Comparison of ENCODE assay signal across 8 mouse cellular contexts in genomic region chr11:95144946-95145483, GRCm38 (mm10). TPM values are rescaled to one million over a fixed set of nuclear protein-coding genes. Genes with fewer than 3 reads are reported as not detected.
DNase-seq lines count a peak whose midpoint lies in the region; ATAC-seq and TF ChIP-seq lines count a peak whose summit lies in the region.

No protein-coding gene starts in this region.

- WGBS in heart, postnatal 0 days = under 1% methylated on average over 34 of the region's 34 CpGs
- under 1% methylated on average over 34 of the region's 34 CpGs for WGBS in liver, embryonic 16.5 days (ENCODE audit: insufficient replicate concordance)

- intact Hi-C loops in gastrocnemius, adult 2 months (cut with DNase I) = no loop called here
- intact Hi-C loops in gastrocnemius, postnatal 14 days (cut with DNase I; ENCODE audit: low total_unique reads) = no loop called here

- DNase-seq in gastrocnemius, adult 2 months = no peak
- no peak for DNase-seq in gastrocnemius, adult 8-10 months (ENCODE audit: low spot score in 2 of 2)
- DNase-seq in heart, postnatal 0 days (ENCODE audit: low spot score) = no peak
- DNase-seq in frontal cortex, adult 2 months (ENCODE audit: extremely low spot score in 1 of 2, low spot score in 1 of 2) = no peak
- no peak for DNase-seq in gastrocnemius, postnatal 14 days

- H3K36me3 ChIP-seq in E14TG2a.4 (ENCODE audit: insufficient read depth, low read length) = no peaks in the 10 kb centered on the region
- no peaks in the 10 kb centered on the region for H3K36me3 ChIP-seq in heart, postnatal 0 days (replicated peaks; ENCODE audit: control insufficient read depth, insufficient read depth, low read length)
- H3K36me3 ChIP-seq in liver, embryonic 16.5 days (ENCODE audit: control insufficient read depth, insufficient read depth) = no peaks in the 10 kb centered on the region

- no peak overlapping the region for H3K27ac ChIP-seq in gastrocnemius, adult 2 months
- no peak overlapping the region for H3K27ac ChIP-seq in heart, postnatal 0 days (ENCODE audit: low read depth)
- H3K27ac ChIP-seq in liver, embryonic 16.5 days (ENCODE audit: low read length) = no peak overlapping the region

- no peak for ATAC-seq in heart, postnatal 0 days (ENCODE audit: insufficient read depth, low read depth)
- no peak for ATAC-seq in liver, embryonic 16.5 days (ENCODE audit: low read depth)
- ATAC-seq in monocyte, adult 5-6 weeks (replicated peaks; ENCODE audit: insufficient number of reproducible peaks, low FRiP score, low TSS enrichment, poor library complexity, severe bottlenecking) = no peak

- peaks cover 100% of the 10 kb centered on the region for H3K27me3 ChIP-seq in E14TG2a.4 (ENCODE audit: insufficient read depth, low read length)
- H3K27me3 ChIP-seq in heart, postnatal 0 days (ENCODE audit: control insufficient read depth, insufficient read depth, low read length) = peaks cover 100% of the 10 kb centered on the region
- peaks cover 98% of the 10 kb centered on the region for H3K27me3 ChIP-seq in liver, embryonic 16.5 days (ENCODE audit: control insufficient read depth, insufficient read depth, low read depth, low read length)

- H3K4me3 ChIP-seq in gastrocnemius, adult 2 months = peak overlapping the region; percentile 63
- peak overlapping the region; percentile 70 for H3K4me3 ChIP-seq in E14TG2a.4 (replicated peaks; ENCODE audit: low read length)
- H3K4me3 ChIP-seq in heart, postnatal 0 days (ENCODE audit: low read depth, low read length) = peak overlapping the region; percentile 52
- H3K4me3 ChIP-seq in liver, embryonic 16.5 days (ENCODE audit: low read depth, low read length) = peak overlapping the region; percentile 53

- TF ChIP-seq EP300 in heart, postnatal 0 days (IDR thresholded peaks at IDR 0.05; ENCODE audit: low read depth) = no peak

- TF ChIP-seq CTCF in gastrocnemius, adult 2 months (IDR thresholded peaks at IDR 0.05) = no peak
- TF ChIP-seq CTCF in E14TG2a.4 (conservative IDR thresholded peaks at IDR 0.05; ENCODE audit: low read length) = no peak
- no peak for TF ChIP-seq CTCF in heart, postnatal 0 days (IDR thresholded peaks at IDR 0.05; ENCODE audit: low read depth)

- peak overlapping the region; percentile 68 for H3K4me2 ChIP-seq in heart, postnatal 0 days (ENCODE audit: low read depth, low read length)
- H3K4me2 ChIP-seq in liver, embryonic 16.5 days (ENCODE audit: low read depth, low read length) = peak overlapping the region; percentile 71

- peaks cover 57% of the 10 kb centered on the region for H3K4me1 ChIP-seq in E14TG2a.4 (replicated peaks; ENCODE audit: low read depth, low read length)
- H3K4me1 ChIP-seq in heart, postnatal 0 days (ENCODE audit: control insufficient read depth, insufficient read depth) = peaks cover 11% of the 10 kb centered on the region
- peaks cover 7% of the 10 kb centered on the region for H3K4me1 ChIP-seq in liver, embryonic 16.5 days (ENCODE audit: control insufficient read depth, low read depth, low read length)

- no peaks in the 10 kb centered on the region for H3K9me3 ChIP-seq in E14TG2a.4 (ENCODE audit: low read length)
- H3K9me3 ChIP-seq in heart, postnatal 0 days (replicated peaks; ENCODE audit: control insufficient read depth, low read length) = no peaks in the 10 kb centered on the region
- no peaks in the 10 kb centered on the region for H3K9me3 ChIP-seq in liver, embryonic 16.5 days (replicated peaks; ENCODE audit: control insufficient read depth, low read length)

- no peak overlapping the region for H3K9ac ChIP-seq in heart, postnatal 0 days (replicated peaks; ENCODE audit: low read depth, low read length)
- H3K9ac ChIP-seq in liver, embryonic 16.5 days (ENCODE audit: low read depth, low read length) = no peak overlapping the region

RNA-seq across cellular contexts. Expression of gene Dlx4, which starts 1.0 kb away (rescaled TPM):
- total RNA-seq in gastrocnemius, adult 2 months (2021) = not detected
- not detected for total RNA-seq in gastrocnemius, adult 8-10 months (2022)
- total RNA-seq in heart, postnatal 0 days (2014; rRNA removed; ENCODE audit: low replicate concordance) = 0.31 TPM in 1 of 2 replicates, not detected in the other
- polyA plus RNA-seq in heart, postnatal 0 days (2015; fragmentation: Nextera tagmentation; extraction: Ambion mirVana) = 0.05 and 0.11 TPM in 2 replicates
- 0.07 and 0.13 TPM in 2 replicates for polyA plus RNA-seq in liver, embryonic 16.5 days (2015; fragmentation: Nextera tagmentation; extraction: Ambion mirVana)
- 0.08 TPM in 1 of 2 replicates, not detected in the other for polyA plus RNA-seq in frontal cortex, adult 2 months (2012; rRNA removed)
- not detected in 3 replicates for total RNA-seq in monocyte, adult 5-6 weeks (2017)
- total RNA-seq in gastrocnemius, postnatal 14 days (2021) = not detected

RNA-seq across cellular contexts. Expression of gene Dlx3, which starts 25.1 kb away (rescaled TPM):
- not detected for total RNA-seq in gastrocnemius, adult 2 months (2021)
- not detected for total RNA-seq in gastrocnemius, adult 8-10 months (2022)
- not detected in 2 replicates for total RNA-seq in heart, postnatal 0 days (2014; rRNA removed; ENCODE audit: low replicate concordance)
- not detected in 2 replicates for polyA plus RNA-seq in heart, postnatal 0 days (2015; fragmentation: Nextera tagmentation; extraction: Ambion mirVana)
- not detected in 2 replicates for polyA plus RNA-seq in liver, embryonic 16.5 days (2015; fragmentation: Nextera tagmentation; extraction: Ambion mirVana)
- 0.19 TPM in 1 of 2 replicates, not detected in the other for polyA plus RNA-seq in frontal cortex, adult 2 months (2012; rRNA removed)
- total RNA-seq in monocyte, adult 5-6 weeks (2017) = not detected in 3 replicates
- not detected for total RNA-seq in gastrocnemius, postnatal 14 days (2021)
